Mouse (Mus musculus): ENCODE measurements around the gene Tom1l1.

The Tom1l1 gene

DNA sequence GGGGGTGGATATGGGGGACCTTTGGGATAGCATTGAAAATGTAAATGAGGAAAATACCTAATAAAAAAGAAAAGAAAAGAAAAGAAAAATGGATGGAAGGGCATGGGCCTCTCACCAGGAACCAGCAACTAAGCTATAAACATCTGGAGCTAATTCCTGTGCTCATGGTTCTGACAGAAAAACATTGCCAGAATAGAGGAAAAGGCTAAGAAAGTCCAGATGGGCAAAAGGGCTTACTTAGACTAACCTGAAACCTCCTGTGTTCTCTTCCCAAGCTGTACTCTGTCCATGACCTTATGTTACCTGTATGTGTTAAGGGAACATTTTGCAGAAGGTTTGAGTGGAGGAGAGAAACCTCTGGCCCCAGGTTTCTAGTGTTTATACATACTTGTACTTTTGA, 76.0 kb downstream of the Tom1l1 start:
- no peak for DNase-seq

GRCm38 (mm10) chr11:90603066-90603465, 85.1 kb downstream of the Tom1l1 start:
- DNase-seq, result no peak

DNA sequence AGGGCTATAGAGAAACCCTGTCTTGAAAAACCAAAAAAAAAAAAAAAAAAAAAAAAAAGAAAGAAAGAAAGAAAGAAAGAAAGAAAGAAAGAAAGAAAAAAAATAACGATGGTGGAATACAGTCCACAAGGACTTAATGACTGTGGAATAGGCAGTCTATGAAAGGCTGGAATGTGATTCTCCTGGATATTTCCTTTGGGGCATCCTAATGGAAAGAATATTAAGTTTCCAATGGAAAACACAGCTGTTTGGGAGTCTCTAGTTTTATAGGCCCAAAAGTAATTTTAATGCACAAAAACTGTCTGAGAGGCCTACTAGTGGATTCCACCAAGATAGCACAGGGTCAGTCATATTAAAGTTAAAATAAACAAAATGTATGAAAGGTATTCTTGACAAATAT, 92.3 kb downstream of the Tom1l1 start:
- DNase-seq, result no peak
